Mouse (Mus musculus): ENCODE results near the gene Fam117a.

Fam117a gene

GRCm38 (mm10) chr11:95420880-95421435, 84.1 kb downstream of the Fam117a start:
- DNase-seq (ENCODE audit: low spot score) = no peak

GRCm38 (mm10) chr11:95423505-95423904, 86.7 kb downstream of the Fam117a start:
- no peak for DNase-seq (ENCODE audit: low spot score)

GRCm38 (mm10) chr11:95431344-95431743, 94.5 kb downstream of the Fam117a start:
- DNase-seq (ENCODE audit: low spot score) = no peak

Measured in yolk sac, embryonic 10.5 days (tissue).